Mouse (Mus musculus): ENCODE measurements at regions not wholly inside any gene's neighbourhood (a gene's known extent, or its start where the extent isn't known, plus 50 kb on each side); places are given as distances from the start of the nearest gene placed in this dataset.

- no peak for DNase-seq
Observed at GRCm38 (mm10) chr8:44094818-44095217, 385.0 kb upstream of the Adam34 start.

- no peak for DNase-seq
Observed at GRCm38 (mm10) chr8:44093491-44093890, 383.6 kb upstream of the Adam34 start.

- no peak for DNase-seq
Observed at GRCm38 (mm10) chr8:44082057-44082456, 372.2 kb upstream of the Adam34 start.

- DNase-seq, result no peak
Observed at GRCm38 (mm10) chr8:44058846-44059245, 349.0 kb upstream of the Adam34 start.

- no peak for DNase-seq
Observed at GRCm38 (mm10) chr8:44042572-44043355, 332.9 kb upstream of the Adam34 start.

- no peak for DNase-seq
Observed at GRCm38 (mm10) chr8:44034211-44034610, 324.4 kb upstream of the Adam34 start.

GRCm38 (mm10) chr8:44031376-44031775 lies 321.5 kb upstream of the Adam34 start:
- no peak for DNase-seq

- DNase-seq, result no peak
Observed at GRCm38 (mm10) chr8:44030972-44031371, 321.1 kb upstream of the Adam34 start.

- no peak for DNase-seq
Observed at GRCm38 (mm10) chr8:44027738-44028137, 317.9 kb upstream of the Adam34 start.

- peak; percentile 25 to 39 for DNase-seq
Observed at GRCm38 (mm10) chr8:44025926-44026325, 316.1 kb upstream of the Adam34 start.

- DNase-seq, result no peak
Observed at GRCm38 (mm10) chr8:44024028-44024427, 314.2 kb upstream of the Adam34 start.

Data from lung, postnatal 4 days (tissue).